Mouse (Mus musculus) heart, embryonic 16.5 days (tissue): ENCODE measurements at regions not wholly inside any gene's neighbourhood (a gene's known extent, or its start where the extent isn't known, plus 50 kb on each side); places are given as distances from the start of the nearest gene placed in this dataset.

Source experiments
- ATAC-seq: fragments of 200-750 bp; cut with Nextera tagmentation; replicated peaks from 2 replicates; pipeline ENCODE4 v1.8.0; 2017; ENCODE audit warnings: moderate number of reproducible peaks; ENCODE audit not compliant: insufficient read depth, low FRiP score; ENCODE audit errors: extremely low read depth
- H3K27ac ChIP-seq: fragments of 300-500 bp; sonication (generic); 2 replicates; pipeline ENCODE4 v1.5.1; 2014; ENCODE audit warnings: mild to moderate bottlenecking, low read length, control low read depth, moderate library complexity
- H3K27me3 ChIP-seq: fragments of 300-500 bp; sonication (generic); 2 replicates; pipeline ENCODE4 v1.6.1; 2014; ENCODE audit warnings: low read length, mixed read lengths; ENCODE audit not compliant: control insufficient read depth, insufficient read depth
- H3K36me3 ChIP-seq: fragments of 300-500 bp; sonication (generic); 2 replicates; pipeline ENCODE4 v1.6.1; 2014; ENCODE audit not compliant: control insufficient read depth, insufficient read depth
- H3K4me1 ChIP-seq: fragments of 300-500 bp; sonication (generic); 2 replicates; pipeline ENCODE4 v1.6.1; 2014; ENCODE audit warnings: low read length, mixed read lengths; ENCODE audit not compliant: control insufficient read depth, insufficient read depth
- H3K4me2 ChIP-seq: fragments of 300-500 bp; sonication (generic); 2 replicates; pipeline ENCODE4 v1.6.1; 2014; ENCODE audit warnings: low read depth, mild to moderate bottlenecking, control low read depth, low read length
- H3K4me3 ChIP-seq: fragments of 300-500 bp; sonication (generic); 2 replicates; pipeline ENCODE4 v1.5.1; 2014; ENCODE audit warnings: mild to moderate bottlenecking, control low read depth, low read length
- H3K9ac ChIP-seq: fragments of 300-500 bp; sonication (generic); 2 replicates; pipeline ENCODE4 v1.6.1; 2014; ENCODE audit warnings: low read length, control low read depth
- H3K9me3 ChIP-seq: fragments of 300-500 bp; sonication (generic); replicated peaks from 2 replicates; pipeline ENCODE4 v1.6.1; 2016; ENCODE audit warnings: low read length; ENCODE audit not compliant: control insufficient read depth
- WGBS: fragments of 180-500 bp; shearing (Covaris S2); extraction: QIAGEN DNeasy Blood & Tissue Kit; methylation state at CpG from one replicate; pipeline ENCODE4 v1.1.7; 2014; 5-methylcytosine and 5-hydroxymethylcytosine counted together

- Histone ChIP-seq H3K27ac (no peak overlapping the region), H3K4me3 (no peak overlapping the region), H3K9me3 (no peaks in the 10 kb centered on the region), H3K4me1 (no peaks in the 10 kb centered on the region), H3K36me3 (no peaks in the 10 kb centered on the region), H3K9ac (no peak overlapping the region), H3K27me3 (no peaks in the 10 kb centered on the region), H3K4me2 (no peak overlapping the region)
- no peak for ATAC-seq
- 87% methylated on average over 2 of the region's 2 CpGs for WGBS
Measured at GRCm38 (mm10) chr14:120680272-120680671, 202.0 kb downstream of the Rap2a start.

GRCm38 (mm10) chr14:120685263-120685662 lies 207.0 kb downstream of the Rap2a start:
- Histone ChIP-seq H3K4me1 (no peaks in the 10 kb centered on the region), H3K4me2 (no peak overlapping the region), H3K27ac (no peak overlapping the region), H3K4me3 (no peak overlapping the region), H3K9me3 (no peaks in the 10 kb centered on the region), H3K27me3 (no peaks in the 10 kb centered on the region), H3K9ac (no peak overlapping the region), H3K36me3 (no peaks in the 10 kb centered on the region)
- WGBS: 67% methylated on average over 4 of the region's 4 CpGs
- ATAC-seq: no peak

GRCm38 (mm10) chr14:120685877-120686276 lies 207.6 kb downstream of the Rap2a start:
- Histone ChIP-seq H3K36me3 (no peaks in the 10 kb centered on the region), H3K27me3 (no peaks in the 10 kb centered on the region), H3K27ac (no peak overlapping the region), H3K4me3 (no peak overlapping the region), H3K9ac (no peak overlapping the region), H3K4me2 (no peak overlapping the region), H3K9me3 (no peaks in the 10 kb centered on the region), H3K4me1 (no peaks in the 10 kb centered on the region)
- no peak for ATAC-seq
- 72% methylated on average over 7 of the region's 7 CpGs for WGBS

GRCm38 (mm10) chr14:120686751-120687150 lies 208.5 kb downstream of the Rap2a start:
- H3K27ac ChIP-seq: no peak overlapping the region
- 70% methylated on average over 4 of the region's 4 CpGs for WGBS

GRCm38 (mm10) chr14:120699378-120699777 lies 211.6 kb upstream of the Ipo5 start:
- H3K36me3 ChIP-seq: no peaks in the 10 kb centered on the region
- no peak overlapping the region for H3K4me2 ChIP-seq
- H3K4me1 ChIP-seq: no peaks in the 10 kb centered on the region
- H3K9me3 ChIP-seq: no peaks in the 10 kb centered on the region
- H3K4me3 ChIP-seq: no peak overlapping the region
- no peaks in the 10 kb centered on the region for H3K27me3 ChIP-seq
- H3K27ac ChIP-seq: no peak overlapping the region
- ATAC-seq: no peak
- H3K9ac ChIP-seq: no peak overlapping the region
- 73% methylated on average over 4 of the region's 4 CpGs for WGBS

More at GRCm38 (mm10) chr14:120686751-120687150, 208.5 kb downstream of the Rap2a start:
- Histone ChIP-seq H3K4me3 (no peak overlapping the region), H3K4me1 (no peaks in the 10 kb centered on the region), H3K27me3 (no peaks in the 10 kb centered on the region), H3K4me2 (no peak overlapping the region), H3K36me3 (no peaks in the 10 kb centered on the region), H3K9me3 (no peaks in the 10 kb centered on the region), H3K9ac (no peak overlapping the region)
- no peak for ATAC-seq

GRCm38 (mm10) chr14:120705301-120705801 lies 205.7 kb upstream of the Ipo5 start:
- no peak overlapping the region for H3K4me3 ChIP-seq
- no peak overlapping the region for H3K9ac ChIP-seq
- no peaks in the 10 kb centered on the region for H3K4me1 ChIP-seq
- no peak; the same call in 1 of the 2 replicates for ATAC-seq
- H3K36me3 ChIP-seq: no peaks in the 10 kb centered on the region
- 62% methylated on average over 4 of the region's 4 CpGs for WGBS
- no peaks in the 10 kb centered on the region for H3K9me3 ChIP-seq
- no peaks in the 10 kb centered on the region for H3K27me3 ChIP-seq
- H3K27ac ChIP-seq: no peak overlapping the region
- H3K4me2 ChIP-seq: no peak overlapping the region

GRCm38 (mm10) chr14:120710782-120711181 lies 200.2 kb upstream of the Ipo5 start:
- Histone ChIP-seq H3K4me3 (no peak overlapping the region), H3K27me3 (no peaks in the 10 kb centered on the region), H3K9ac (no peak overlapping the region), H3K9me3 (no peaks in the 10 kb centered on the region), H3K36me3 (no peaks in the 10 kb centered on the region), H3K27ac (no peak overlapping the region), H3K4me2 (no peak overlapping the region), H3K4me1 (no peaks in the 10 kb centered on the region)
- ATAC-seq: no peak
- 74% methylated on average over 4 of the region's 4 CpGs for WGBS

- Histone ChIP-seq H3K36me3 (no peaks in the 10 kb centered on the region), H3K4me3 (no peak overlapping the region), H3K27ac (no peak overlapping the region), H3K9me3 (no peaks in the 10 kb centered on the region), H3K4me1 (peaks cover 4% of the 10 kb centered on the region; the same call in 1 of the 2 replicates), H3K27me3 (no peaks in the 10 kb centered on the region), H3K4me2 (no peak overlapping the region), H3K9ac (no peak overlapping the region)
- no peak for ATAC-seq
- WGBS: 62% methylated on average over 20 of the region's 20 CpGs
Measured at GRCm38 (mm10) chr14:120720464-120721445, 190.3 kb upstream of the Ipo5 start.
